Mouse (Mus musculus) retina, postnatal 1 day (tissue): Measurements from ENCODE around the gene Fgfr2.
"Not testable (repeated sequence)": the region's sequence is repeated elsewhere in the genome, so short reads cannot be mapped to it uniquely, and the experiment has no call there.

Experiments
- DNase-seq: peaks from one replicate; pipeline ENCODE4 v3.0.0-alpha.2; 2012

Gene Fgfr2

GRCm38 (mm10) chr7:133117815-133118214, 5.3 kb downstream of the Fgfr2 start:
- DNase-seq, result no peak

GRCm38 (mm10) chr7:133116542-133116941, 6.6 kb downstream of the Fgfr2 start:
- no peak for DNase-seq

GRCm38 (mm10) chr7:133115886-133116285, 7.3 kb downstream of the Fgfr2 start:
- peak; percentile 62 for DNase-seq

GRCm38 (mm10) chr7:133114847-133115470, 8.2 kb downstream of the Fgfr2 start:
- no peak for DNase-seq

GRCm38 (mm10) chr7:133113185-133113895, 9.8 kb downstream of the Fgfr2 start:
- peak; percentile 43 for DNase-seq

- DNase-seq, result peak; percentile 77
These were observed 10.8 kb downstream of the Fgfr2 start for GRCm38 (mm10) chr7:133112351-133112831.

DNA sequence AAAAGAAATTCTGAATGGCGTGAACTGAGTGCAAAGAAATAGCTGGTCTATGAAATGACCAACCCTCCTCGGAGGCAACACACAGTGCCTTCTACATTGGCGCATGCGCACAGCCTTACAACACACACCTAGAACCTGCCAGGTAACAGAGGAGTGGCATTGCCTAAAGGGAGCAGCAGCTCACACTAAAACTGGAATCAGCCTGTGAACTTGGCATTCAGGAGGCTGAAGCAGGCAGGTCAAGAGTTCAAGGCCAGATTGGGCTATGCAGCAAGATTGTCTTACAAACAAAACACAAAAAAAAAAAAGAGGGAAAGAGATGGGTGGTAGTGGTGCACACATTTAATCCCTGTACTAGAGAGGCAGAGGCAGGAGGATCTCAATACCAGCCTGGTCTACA, 13.7 kb downstream of the Fgfr2 start:
- no peak for DNase-seq

DNA sequence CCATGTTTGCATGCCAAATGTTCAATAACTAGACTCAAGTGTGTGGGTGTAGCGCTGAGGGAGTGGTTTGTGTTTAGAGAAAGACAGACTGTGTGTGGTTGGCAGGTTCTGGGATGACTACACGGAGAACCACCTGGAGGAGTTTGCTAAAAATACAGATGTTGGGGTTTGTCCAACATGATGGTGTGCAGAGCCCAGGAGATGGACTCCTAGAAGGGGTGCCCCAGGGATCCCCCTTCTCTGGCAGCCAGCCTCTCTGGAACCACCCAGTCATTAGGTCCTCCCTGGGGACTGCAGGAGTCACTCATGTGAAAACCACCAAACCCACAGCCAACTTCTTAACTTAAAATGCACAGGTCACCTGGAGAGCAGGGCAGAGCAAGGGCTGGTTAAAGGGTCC, 14.5 kb downstream of the Fgfr2 start:
- DNase-seq, result no peak

DNA sequence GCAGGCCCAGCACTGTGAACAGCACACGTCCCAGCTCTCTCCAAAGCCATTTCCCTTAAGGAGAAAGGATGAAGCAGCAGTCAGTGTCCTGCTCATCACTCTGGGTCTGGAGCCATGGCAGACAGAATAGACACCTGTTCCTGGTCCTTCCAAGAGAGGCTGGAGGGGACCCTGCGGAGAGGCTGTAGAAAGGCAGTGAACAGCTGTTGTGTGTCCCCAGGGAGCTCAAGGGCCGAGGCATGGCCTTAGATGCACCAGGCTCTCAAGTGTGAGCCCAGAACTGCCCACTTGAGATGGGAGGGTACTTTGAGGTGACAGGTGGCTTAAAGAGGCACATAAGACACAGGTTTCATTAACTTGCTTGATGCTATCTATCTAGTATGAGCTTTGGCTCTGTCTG, 20.6 kb downstream of the Fgfr2 start:
- no peak for DNase-seq

- DNase-seq, result no peak
These were observed 22.1 kb downstream of the Fgfr2 start for GRCm38 (mm10) chr7:133101070-133101469.

- DNase-seq, result no peak
These were observed 23.0 kb downstream of the Fgfr2 start for GRCm38 (mm10) chr7:133100178-133100577.

- no peak for DNase-seq
These were observed 23.9 kb downstream of the Fgfr2 start for GRCm38 (mm10) chr7:133099266-133099665.

GRCm38 (mm10) chr7:133098118-133098793, 24.9 kb downstream of the Fgfr2 start:
- no peak for DNase-seq

GRCm38 (mm10) chr7:133095610-133096009, 27.5 kb downstream of the Fgfr2 start:
- not testable (repeated sequence) for DNase-seq

DNA sequence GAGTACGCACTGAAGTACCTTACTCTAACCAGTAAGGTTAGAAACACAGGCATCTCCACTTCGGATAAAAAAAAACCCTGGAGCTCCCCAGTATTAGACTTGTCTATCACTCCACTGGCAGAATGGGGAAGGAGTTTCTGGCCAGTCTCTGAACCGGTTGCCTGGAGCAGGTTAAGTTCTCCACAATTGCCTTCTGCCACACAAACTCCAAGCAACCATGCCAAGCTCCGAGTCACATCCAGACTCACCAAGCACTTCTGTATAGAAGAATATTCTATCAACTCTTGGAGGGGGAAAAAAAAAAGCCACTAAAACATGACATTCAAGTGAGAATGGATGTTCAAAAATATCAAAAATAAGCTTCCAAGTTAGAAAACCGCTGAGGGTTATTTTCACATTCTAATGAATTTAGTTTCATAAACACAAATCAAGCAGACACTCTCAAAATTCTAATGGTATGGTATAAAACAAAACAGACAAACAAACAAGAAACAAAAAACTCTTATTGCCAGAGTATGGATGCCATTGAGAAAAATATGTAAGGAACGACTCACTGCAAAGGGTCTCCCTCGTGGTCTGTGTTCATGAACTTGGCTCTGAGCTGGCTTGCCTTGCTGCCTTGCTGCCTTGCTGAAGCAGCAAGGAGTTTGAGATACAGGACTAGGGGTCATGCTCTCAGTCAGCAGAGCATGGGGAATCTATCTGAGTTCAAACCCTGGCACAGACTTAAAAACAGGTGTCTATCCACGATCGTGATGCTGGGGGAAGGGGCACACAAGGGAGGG, 28.2 kb downstream of the Fgfr2 start:
- DNase-seq, result no peak

GRCm38 (mm10) chr7:133094161-133094560, 29.0 kb downstream of the Fgfr2 start:
- no peak for DNase-seq

DNA sequence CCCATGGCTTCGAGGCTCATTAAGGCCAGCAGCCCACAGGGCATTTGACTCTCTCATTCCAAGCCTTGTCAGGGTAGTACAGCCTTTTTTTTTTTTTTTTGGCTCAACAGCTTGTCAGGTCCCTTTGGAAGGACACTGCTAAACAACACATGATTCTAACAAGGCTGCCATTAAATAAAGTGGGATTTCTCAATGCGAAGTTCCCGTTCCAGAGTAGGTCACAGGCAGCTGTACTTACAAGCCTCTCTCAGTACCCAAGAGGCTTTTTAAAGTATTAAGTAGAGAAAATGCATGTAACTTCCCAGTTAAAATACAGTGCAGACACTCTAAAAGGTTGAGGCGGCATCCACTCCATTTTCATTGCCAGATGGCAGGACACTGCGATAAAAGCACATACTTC, 29.4 kb downstream of the Fgfr2 start:
- no peak for DNase-seq

DNA sequence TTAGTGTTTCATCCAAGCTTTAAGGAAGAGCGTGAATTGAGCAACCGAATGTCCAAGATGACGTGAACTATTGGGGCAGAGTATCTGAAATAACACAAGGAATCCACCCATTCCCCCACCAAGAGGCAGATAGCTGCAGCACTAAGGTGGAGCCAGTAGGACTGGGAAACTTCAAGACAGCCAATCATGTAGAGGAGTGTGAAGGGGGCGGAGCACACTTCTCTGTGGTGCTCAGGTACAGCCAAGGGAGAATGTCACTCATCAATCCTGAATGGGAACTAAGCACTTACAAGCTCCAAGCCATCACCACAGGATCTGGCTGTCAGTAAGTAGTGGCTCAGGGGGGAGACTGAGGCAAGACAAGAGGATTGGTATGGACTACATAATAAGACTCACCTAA, 32.5 kb downstream of the Fgfr2 start:
- DNase-seq, result no peak

DNA sequence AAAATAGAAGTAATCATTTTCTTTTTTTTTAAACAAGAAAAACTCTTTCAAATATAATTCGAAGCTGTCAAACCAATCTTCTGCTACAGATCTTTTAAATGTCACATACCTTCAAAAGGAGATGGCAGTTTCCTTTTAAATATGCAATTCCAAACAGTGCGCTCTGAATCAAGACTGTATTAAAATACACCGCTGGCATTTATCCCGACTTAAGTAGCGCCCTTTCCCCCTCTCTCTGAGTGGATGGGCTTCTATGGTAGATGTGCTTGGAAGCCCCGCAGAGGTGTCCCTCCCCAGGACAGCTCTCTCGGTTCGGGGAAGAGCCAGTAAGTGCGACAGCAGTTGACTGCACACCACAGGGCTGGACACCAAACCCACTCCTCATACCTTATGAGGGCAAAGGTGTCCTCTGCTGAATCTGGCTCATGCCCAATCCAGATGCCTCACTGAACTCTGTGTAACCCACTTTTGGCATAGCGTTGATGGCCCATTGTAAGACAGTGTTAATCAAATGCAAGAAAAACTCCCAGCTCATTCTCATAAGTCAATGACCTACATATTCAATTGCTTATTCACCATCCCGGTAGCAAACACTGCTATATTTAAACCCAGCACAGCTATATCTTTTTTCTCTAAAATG, 33.4 kb downstream of the Fgfr2 start:
- DNase-seq, result no peak

GRCm38 (mm10) chr7:133088830-133089261, 34.3 kb downstream of the Fgfr2 start:
- no peak for DNase-seq

DNA sequence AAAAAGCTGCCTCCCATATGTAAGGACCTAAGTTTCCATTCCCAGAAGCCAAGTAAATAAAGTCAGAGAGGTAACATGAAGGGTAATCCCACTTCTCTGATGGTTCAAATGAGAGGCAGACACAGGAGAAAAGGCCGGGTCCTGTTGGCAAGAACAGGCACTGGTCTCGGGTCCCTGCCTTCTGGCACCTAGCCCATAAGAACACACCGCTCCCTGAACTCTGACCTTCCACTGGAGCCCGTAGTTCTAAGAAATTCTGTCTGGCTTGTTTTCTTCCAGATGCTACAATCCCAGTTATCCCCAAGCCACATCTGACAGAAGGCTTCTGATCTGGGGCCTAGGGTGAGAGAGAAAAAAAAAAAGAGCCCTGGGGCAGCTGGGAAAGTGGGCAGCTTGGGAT, 34.7 kb downstream of the Fgfr2 start:
- peak; percentile 57 for DNase-seq

DNA sequence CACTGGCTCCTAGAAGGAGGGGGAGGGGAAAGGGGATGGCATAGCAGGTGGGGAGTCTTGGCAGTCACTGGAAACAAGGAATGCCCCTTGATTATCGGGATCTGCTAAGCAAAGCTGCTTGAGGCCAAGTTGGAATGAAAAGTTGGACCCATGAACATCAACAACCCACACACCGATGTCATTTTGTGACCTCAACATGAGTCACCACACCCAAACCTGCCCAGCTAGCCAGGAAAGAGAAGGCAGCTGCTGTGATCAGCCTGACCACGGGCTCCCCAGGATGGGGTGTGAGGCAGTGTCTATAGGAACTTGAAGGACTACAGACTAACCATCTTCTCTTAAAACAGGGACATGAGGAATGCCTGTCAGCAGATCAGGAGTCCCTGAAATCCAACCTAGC, 37.7 kb downstream of the Fgfr2 start:
- no peak for DNase-seq
